Mouse (Mus musculus) testis, adult 2 months (tissue): ENCODE data around the gene Ndufb2.
A peak's percentile ranks its signal among the peaks of the same experiment; 100 is the strongest.

Experiments
- CTCF ChIP-seq: fragments of 200-500 bp; IDR thresholded peaks from 2 replicates; pipeline ENCODE4 v1.5.1; 2012; ENCODE audit warnings: low read depth, mild to moderate bottlenecking, inconsistent platforms, low read length, moderate library complexity; ENCODE audit not compliant: control insufficient read depth, insufficient read depth, insufficient replicate concordance
- POLR2A ChIP-seq: fragments of 200-500 bp; IDR thresholded peaks from 2 replicates; pipeline ENCODE4 v1.6.1; 2012; ENCODE audit warnings: low read depth, mild to moderate bottlenecking, inconsistent platforms, low read length, moderate library complexity; ENCODE audit not compliant: control insufficient read depth

DNA sequence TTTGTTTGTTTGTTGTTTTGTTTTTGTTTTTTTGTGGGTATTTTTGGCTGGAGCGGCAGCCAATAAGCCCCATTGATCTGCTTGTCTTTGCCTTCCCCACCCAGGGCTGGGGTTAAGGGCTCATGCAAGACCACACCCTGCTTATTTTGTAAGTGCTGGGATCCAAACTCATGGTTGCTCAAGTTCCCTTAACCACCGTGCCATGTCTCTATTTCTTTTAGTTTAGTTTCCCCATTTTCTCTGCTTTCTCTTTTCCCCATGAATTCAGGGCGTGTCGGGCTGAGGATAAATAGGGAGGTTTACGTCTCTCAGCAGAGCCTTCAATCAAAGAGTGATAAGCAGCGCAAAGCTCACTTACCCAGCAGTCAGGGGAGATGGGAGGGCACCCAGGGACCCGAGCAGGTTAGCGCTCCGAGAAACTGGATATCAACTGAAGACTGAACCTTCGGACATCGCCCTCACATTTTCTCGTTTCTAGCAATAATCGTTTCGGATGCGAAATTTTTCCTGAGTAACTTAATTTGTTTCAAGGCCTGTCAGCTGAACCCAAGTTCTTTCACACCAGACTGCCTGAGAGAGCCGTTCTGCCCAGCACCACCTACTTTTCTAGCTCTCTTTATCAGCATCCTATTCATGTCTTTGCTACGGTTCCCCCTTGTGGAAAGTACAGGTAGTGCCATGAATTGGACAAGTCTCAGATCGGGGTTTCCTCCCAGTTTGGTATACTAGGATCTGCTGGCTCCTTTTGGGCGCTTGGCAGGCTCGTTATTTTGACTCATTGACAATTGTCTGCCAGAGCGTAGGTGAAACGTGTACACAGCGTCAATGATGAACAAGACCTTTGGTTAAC is 30.0 kb upstream of the Ndufb2 start:
- TF ChIP-seq CTCF (peak; percentile 2; the same call in 1 of the 2 replicates), POLR2A (no peak)
